Mouse (Mus musculus) CH12.LX (cell line): ENCODE measurements at regions not wholly inside any gene's neighbourhood (a gene's known extent, or its start where the extent isn't known, plus 50 kb on each side); places are given as distances from the start of the nearest gene placed in this dataset.

ENCODE experiments used
- CHD2 ChIP-seq: IDR thresholded peaks from 2 replicates; pipeline ENCODE4 v1.6.1; 2011; ENCODE audit warnings: low read length, improper control_type of control experiment
- ZNF384 ChIP-seq: IDR thresholded peaks from 2 replicates; pipeline ENCODE4 v1.6.1; 2012; ENCODE audit warnings: low read depth, low read length, improper control_type of control experiment, inconsistent platforms

GRCm38 (mm10) chr14:114839340-114839903 is 252.6 kb upstream of the Gpc5 start:
- TF ChIP-seq CHD2: no peak
- no peak for TF ChIP-seq ZNF384
